In the genomic region with DNA sequence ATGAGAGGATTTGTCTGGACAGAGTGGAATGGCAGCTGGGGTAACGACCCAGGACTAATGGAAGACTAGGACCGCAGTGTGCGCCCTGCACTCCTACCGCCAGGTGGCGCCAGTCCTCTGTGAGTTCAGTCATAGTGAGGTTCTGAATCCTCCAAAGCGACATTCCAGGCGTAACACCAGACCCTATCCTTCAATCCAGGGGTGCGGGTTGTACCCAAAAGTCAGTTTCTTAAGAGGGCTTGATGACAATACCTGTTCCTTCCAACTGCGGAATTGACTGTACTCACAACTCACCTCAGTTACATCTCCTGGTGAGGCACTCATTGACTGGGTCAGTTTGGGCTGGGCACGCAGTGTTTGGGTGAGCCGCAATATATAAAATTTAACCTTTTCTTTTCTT, we compare ENCODE assay signal across 8 mouse cellular contexts. TPM values are rescaled to one million over a fixed set of nuclear protein-coding genes. Genes with fewer than 3 reads are reported as not detected.
DNase-seq lines count a peak whose midpoint lies in the region; ATAC-seq and TF ChIP-seq lines count a peak whose summit lies in the region.

No protein-coding gene starts in this region.

- no peak for ATAC-seq in embryonic facial prominence, embryonic 13.5 days (ENCODE audit: insufficient number of reproducible peaks, insufficient read depth, low FRiP score, low TSS enrichment, low read depth)
- ATAC-seq in heart, embryonic 12.5 days (ENCODE audit: insufficient number of reproducible peaks, low FRiP score), result peak; percentile 59
- peak; percentile 85; the same call in 1 of the 2 replicates for ATAC-seq in kidney, postnatal 0 days (replicated peaks; ENCODE audit: low FRiP score, low read depth)
- ATAC-seq in liver, embryonic 15.5 days (ENCODE audit: insufficient read depth), result peak; percentile 73
- ATAC-seq in neural tube, embryonic 11.5 days (ENCODE audit: insufficient read depth, low FRiP score, low TSS enrichment), result 0 out of 2 replicates have a peak, but pooled peaks have one; percentile 53

- peak; percentile 99 for TF ChIP-seq CTCF in kidney, postnatal 0 days (IDR thresholded peaks at IDR 0.05; ENCODE audit: low read depth)
- TF ChIP-seq CTCF in testis, adult 2 months (IDR thresholded peaks at IDR 0.05; ENCODE audit: control insufficient read depth, insufficient read depth, insufficient replicate concordance, low read depth, low read length), result peak; percentile 100

- no peaks in the 10 kb centered on the region; the same call in 1 of the 2 replicates for H3K27me3 ChIP-seq in embryonic facial prominence, embryonic 13.5 days
- peaks cover 11% of the 10 kb centered on the region; the same call in 1 of the 2 replicates for H3K27me3 ChIP-seq in heart, embryonic 12.5 days (replicated peaks)
- no peaks in the 10 kb centered on the region for H3K27me3 ChIP-seq in kidney, postnatal 0 days (ENCODE audit: insufficient read depth, low read length)
- peaks cover 10% of the 10 kb centered on the region for H3K27me3 ChIP-seq in liver, embryonic 15.5 days
- no peaks in the 10 kb centered on the region for H3K27me3 ChIP-seq in neural tube, embryonic 11.5 days (ENCODE audit: control insufficient read depth, insufficient read depth, low read length)
- H3K27me3 ChIP-seq in testis, adult 2 months (ENCODE audit: control insufficient read depth, insufficient read depth, low read length), result no peaks in the 10 kb centered on the region

- 0 out of 2 replicates have a peak overlapping the region, but pooled peaks have one; percentile 18 for H3K4me2 ChIP-seq in embryonic facial prominence, embryonic 13.5 days
- H3K4me2 ChIP-seq in heart, embryonic 12.5 days, result no peak overlapping the region
- no peak overlapping the region for H3K4me2 ChIP-seq in kidney, postnatal 0 days (ENCODE audit: low read length)
- peak overlapping the region; percentile 42; the same call in 1 of the 2 replicates for H3K4me2 ChIP-seq in liver, embryonic 15.5 days
- no peak overlapping the region for H3K4me2 ChIP-seq in neural tube, embryonic 11.5 days (ENCODE audit: low read depth)

- TF ChIP-seq POLR2A in testis, adult 2 months (IDR thresholded peaks at IDR 0.05; ENCODE audit: control insufficient read depth, low read depth, low read length), result 0 out of 2 replicates have a peak, but pooled peaks have one; percentile 25

- H3K9me3 ChIP-seq in embryonic facial prominence, embryonic 13.5 days, result no peaks in the 10 kb centered on the region
- no peaks in the 10 kb centered on the region for H3K9me3 ChIP-seq in heart, embryonic 12.5 days (replicated peaks)
- no peaks in the 10 kb centered on the region for H3K9me3 ChIP-seq in kidney, postnatal 0 days (replicated peaks; ENCODE audit: low read length)
- H3K9me3 ChIP-seq in liver, embryonic 15.5 days (replicated peaks), result no peaks in the 10 kb centered on the region
- H3K9me3 ChIP-seq in neural tube, embryonic 11.5 days (ENCODE audit: control insufficient read depth, low read length), result no peaks in the 10 kb centered on the region

- H3K27ac ChIP-seq in embryonic facial prominence, embryonic 13.5 days, result no peak overlapping the region
- no peak overlapping the region for H3K27ac ChIP-seq in heart, embryonic 12.5 days (ENCODE audit: poor library complexity, severe bottlenecking)
- no peak overlapping the region for H3K27ac ChIP-seq in kidney, postnatal 0 days
- H3K27ac ChIP-seq in liver, embryonic 15.5 days (replicated peaks), result no peak overlapping the region
- no peak overlapping the region for H3K27ac ChIP-seq in neural tube, embryonic 11.5 days (ENCODE audit: low read depth, low read length)
- no peak overlapping the region for H3K27ac ChIP-seq in testis, adult 2 months (ENCODE audit: control insufficient read depth, insufficient read depth, low read depth, low read length)

- WGBS in embryonic facial prominence, embryonic 13.5 days, result 19% methylated on average over 11 of the region's 11 CpGs
- WGBS in heart, embryonic 12.5 days, result 19% methylated on average over 11 of the region's 11 CpGs
- 17% methylated on average over 11 of the region's 11 CpGs for WGBS in kidney, postnatal 0 days
- 16% methylated on average over 11 of the region's 11 CpGs for WGBS in liver, embryonic 15.5 days (ENCODE audit: insufficient replicate concordance)
- WGBS in neural tube, embryonic 11.5 days, result 19% methylated on average over 11 of the region's 11 CpGs

- no peak overlapping the region for H3K4me3 ChIP-seq in embryonic facial prominence, embryonic 13.5 days
- no peak overlapping the region for H3K4me3 ChIP-seq in heart, embryonic 12.5 days
- H3K4me3 ChIP-seq in kidney, postnatal 0 days (replicated peaks; ENCODE audit: low read depth, low read length), result no peak overlapping the region
- H3K4me3 ChIP-seq in liver, embryonic 15.5 days (replicated peaks), result no peak overlapping the region
- H3K4me3 ChIP-seq in neural tube, embryonic 11.5 days (ENCODE audit: low read depth, low read length), result no peak overlapping the region
- no peak overlapping the region for H3K4me3 ChIP-seq in testis, adult 2 months (ENCODE audit: control insufficient read depth, low read depth, low read length)

- no peaks in the 10 kb centered on the region for H3K36me3 ChIP-seq in embryonic facial prominence, embryonic 13.5 days
- no peaks in the 10 kb centered on the region for H3K36me3 ChIP-seq in heart, embryonic 12.5 days
- H3K36me3 ChIP-seq in kidney, postnatal 0 days (ENCODE audit: insufficient read depth, low read length), result no peaks in the 10 kb centered on the region
- H3K36me3 ChIP-seq in liver, embryonic 15.5 days (replicated peaks), result no peaks in the 10 kb centered on the region
- H3K36me3 ChIP-seq in neural tube, embryonic 11.5 days (ENCODE audit: control insufficient read depth, insufficient read depth, low read length), result no peaks in the 10 kb centered on the region
- H3K36me3 ChIP-seq in testis, adult 2 months (ENCODE audit: control insufficient read depth, insufficient read depth, low read length), result no peaks in the 10 kb centered on the region

- DNase-seq in CD4-positive helper T cell, adult 2 months (ENCODE audit: low read depth, low spot score), result peak; percentile 73
- peak; percentile 32 to 60 for DNase-seq in adrenal gland, postnatal 4 days (ENCODE audit: low spot score in 2 of 2)
- DNase-seq in kidney, postnatal 0 days (ENCODE audit: low spot score), result peak; percentile 94
- DNase-seq in neural tube, embryonic 11.5 days (ENCODE audit: low spot score), result peak; percentile 91

- no peak overlapping the region for H3K9ac ChIP-seq in embryonic facial prominence, embryonic 13.5 days
- no peak overlapping the region for H3K9ac ChIP-seq in heart, embryonic 12.5 days
- H3K9ac ChIP-seq in kidney, postnatal 0 days (ENCODE audit: low read depth, low read length), result no peak overlapping the region
- no peak overlapping the region for H3K9ac ChIP-seq in liver, embryonic 15.5 days
- no peak overlapping the region for H3K9ac ChIP-seq in neural tube, embryonic 11.5 days (ENCODE audit: low read length)

- no peaks in the 10 kb centered on the region for H3K4me1 ChIP-seq in embryonic facial prominence, embryonic 13.5 days
- no peaks in the 10 kb centered on the region for H3K4me1 ChIP-seq in heart, embryonic 12.5 days (replicated peaks)
- no peaks in the 10 kb centered on the region for H3K4me1 ChIP-seq in kidney, postnatal 0 days (replicated peaks; ENCODE audit: insufficient read depth, low read length)
- H3K4me1 ChIP-seq in liver, embryonic 15.5 days (replicated peaks), result peaks cover 3% of the 10 kb centered on the region; the same call in 1 of the 2 replicates
- no peaks in the 10 kb centered on the region for H3K4me1 ChIP-seq in neural tube, embryonic 11.5 days (ENCODE audit: control insufficient read depth, insufficient read depth, low read length)
- peaks cover 2% of the 10 kb centered on the region; the same call in 1 of the 2 replicates for H3K4me1 ChIP-seq in testis, adult 2 months (ENCODE audit: control insufficient read depth, insufficient read depth, low read length)

RNA-seq across cellular contexts. Expression of gene Ccdc177, which starts 9.2 kb away (rescaled TPM):
- under 1 TPM; 0.20 to 0.28 TPM for total RNA-seq in adrenal gland, postnatal 4 days (2021)
- polyA plus RNA-seq in embryonic facial prominence, embryonic 13.5 days (2015; fragmentation: Nextera tagmentation; extraction: Ambion mirVana), result 0.25 and 0.42 TPM in 2 replicates
- 0.03 TPM in 1 of 2 replicates, not detected in the other for polyA plus RNA-seq in heart, embryonic 12.5 days (2016; fragmentation: Nextera tagmentation; extraction: Ambion mirVana)
- polyA plus RNA-seq in kidney, postnatal 0 days (2015; fragmentation: Nextera tagmentation; extraction: Ambion mirVana), result 0.08 and 0.09 TPM in 2 replicates
- not detected in 2 replicates for polyA plus RNA-seq in liver, embryonic 15.5 days (2015; fragmentation: Nextera tagmentation; extraction: Ambion mirVana)
- 2.4 and 2.6 TPM in 2 replicates for polyA plus RNA-seq in neural tube, embryonic 11.5 days (2014; fragmentation: Nextera tagmentation; extraction: Ambion mirVana)
- polyA plus RNA-seq in testis, adult 2 months (2012; rRNA removed), result 0.05 TPM in 2 replicates

RNA-seq across cellular contexts. Expression of gene Susd6, which starts 20.6 kb away (rescaled TPM):
- 10 to 100 TPM; 48.4 to 51.0 TPM for total RNA-seq in adrenal gland, postnatal 4 days (2021)
- polyA plus RNA-seq in embryonic facial prominence, embryonic 13.5 days (2015; fragmentation: Nextera tagmentation; extraction: Ambion mirVana), result 16.0 and 16.1 TPM in 2 replicates
- polyA plus RNA-seq in heart, embryonic 12.5 days (2016; fragmentation: Nextera tagmentation; extraction: Ambion mirVana), result 22.4 and 22.7 TPM in 2 replicates
- polyA plus RNA-seq in kidney, postnatal 0 days (2015; fragmentation: Nextera tagmentation; extraction: Ambion mirVana), result 16.1 and 16.5 TPM in 2 replicates
- polyA plus RNA-seq in liver, embryonic 15.5 days (2015; fragmentation: Nextera tagmentation; extraction: Ambion mirVana), result 13.7 and 15.8 TPM in 2 replicates
- 20.9 and 23.3 TPM in 2 replicates for polyA plus RNA-seq in neural tube, embryonic 11.5 days (2014; fragmentation: Nextera tagmentation; extraction: Ambion mirVana)
- polyA plus RNA-seq in testis, adult 2 months (2012; rRNA removed), result 46.0 and 48.2 TPM in 2 replicates

Comparison
In these comparisons a context has a peak if more than half of its experiments do, and no peak if none do; other contexts are left out.
1. H3K4me2 ChIP-seq: peak in embryonic facial prominence, embryonic 13.5 days (single experiment) and liver, embryonic 15.5 days (single experiment); none in heart, embryonic 12.5 days (single experiment), kidney, postnatal 0 days (single experiment) and neural tube, embryonic 11.5 days (single experiment).
2. Peak in every context shown above with its lines, with median percentiles within 50 percentile points of each other: DNase-seq.